Mouse (Mus musculus) heart, postnatal 25 days (tissue): ENCODE data around the gene Gm1604a. TPM values are rescaled to one million over a fixed set of nuclear protein-coding genes. Genes with fewer than 3 reads are reported as not detected.
"Not testable (repeated sequence)": the region's sequence is repeated elsewhere in the genome, so short reads cannot be mapped to it uniquely, and the experiment has no call there.

Experiments
- DNase-seq: peaks from one replicate; pipeline ENCODE4 v3.0.0; 2022; ENCODE audit warnings: low spot score
- intact Hi-C: fragments of 180-260 bp; cut with DNase I; formaldehyde crosslinking; loops from one replicate; pipeline ENCODE4 v1.15.1; 2025
- total RNA-seq, 2 experiments: library from RNA; stranded (reverse); gene quantifications; 2 replicates each; pipeline ENCODE4 v1.2.3; 2021

The Gm1604a gene
- total RNA-seq, 2 experiments from 2014 or later, result not detected

DNA sequence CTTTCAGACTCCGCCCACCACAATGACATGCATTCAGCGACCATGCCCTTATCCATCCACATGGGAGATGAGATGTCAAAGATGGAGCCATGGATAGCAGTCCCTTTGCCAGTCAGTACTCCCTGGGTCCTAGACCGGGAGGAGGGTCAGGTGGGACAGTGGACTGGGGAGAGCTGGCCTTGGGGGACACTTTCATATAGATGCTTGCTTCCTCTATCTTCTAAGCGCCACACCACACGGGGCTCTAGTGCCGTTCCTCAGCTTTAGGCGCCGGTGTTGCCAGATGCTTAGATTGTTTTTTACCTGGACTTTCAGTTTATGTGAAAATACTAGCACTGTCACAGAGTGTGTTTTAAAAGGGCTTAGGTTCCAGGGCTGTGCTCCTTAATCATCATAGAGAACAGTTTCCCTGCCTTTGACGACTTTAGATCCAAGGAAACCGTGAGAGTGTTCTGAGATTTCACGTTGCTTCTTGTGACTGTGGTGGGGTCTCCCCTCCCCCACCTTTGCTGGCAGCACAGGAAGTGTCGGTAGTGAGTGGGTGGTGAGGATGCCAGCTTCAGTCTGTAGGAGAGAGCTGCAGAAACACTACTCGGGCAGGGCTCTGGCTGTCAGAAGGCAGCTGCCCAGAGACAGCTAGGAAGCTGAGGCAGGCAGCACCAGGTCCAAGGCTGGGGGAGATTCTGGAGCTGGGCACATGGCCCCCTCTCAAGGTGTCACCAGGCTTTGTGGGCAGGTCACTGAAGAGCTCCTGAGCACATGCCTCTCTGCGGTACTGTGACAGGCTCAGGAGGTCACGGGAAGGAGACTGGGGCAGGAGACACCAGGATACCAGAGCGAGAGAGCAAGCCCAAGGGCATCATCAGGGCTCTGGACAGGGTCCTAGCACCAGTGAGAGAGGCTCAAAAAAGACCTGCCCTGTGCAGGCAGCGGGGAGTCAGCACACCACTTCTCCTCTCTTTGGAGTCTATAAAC lies 8.1 kb downstream of the Gm1604a start:
- intact Hi-C loops, DNase-seq: not testable (repeated sequence)

- intact Hi-C loops, DNase-seq: not testable (repeated sequence)
Measured at GRCm38 (mm10) chr17:7068997-7069539, 43.7 kb downstream of the Gm1604a start.

GRCm38 (mm10) chr17:7069561-7070240 lies 44.3 kb downstream of the Gm1604a start:
- intact Hi-C loops, DNase-seq: not testable (repeated sequence)

- intact Hi-C loops, DNase-seq: not testable (repeated sequence)
Measured at GRCm38 (mm10) chr17:7074494-7074893, 49.1 kb downstream of the Gm1604a start.

- DNase-seq, intact Hi-C loops: not testable (repeated sequence)
Measured at GRCm38 (mm10) chr17:7075519-7075918, 50.2 kb downstream of the Gm1604a start.

DNA sequence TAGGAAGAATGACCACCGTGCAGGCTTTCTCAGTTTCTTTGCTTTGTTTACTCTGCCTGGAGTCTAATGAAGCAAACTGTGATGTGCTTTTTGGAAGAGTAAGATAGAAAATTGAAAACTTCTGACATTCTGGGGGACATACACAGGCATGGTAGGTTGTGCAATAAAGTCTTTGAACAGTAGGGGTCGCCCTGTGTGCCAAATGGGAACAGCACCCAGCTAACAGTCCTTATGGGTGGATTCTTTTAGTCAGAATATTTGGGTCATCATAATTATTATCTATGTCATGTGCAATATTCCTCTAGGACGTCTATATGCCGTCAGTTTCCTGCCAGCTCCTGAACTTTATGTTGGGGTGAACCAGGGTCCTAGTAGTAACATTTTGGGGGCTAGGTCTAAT lies 54.2 kb downstream of the Gm1604a start:
- intact Hi-C loops, DNase-seq: not testable (repeated sequence)

DNA sequence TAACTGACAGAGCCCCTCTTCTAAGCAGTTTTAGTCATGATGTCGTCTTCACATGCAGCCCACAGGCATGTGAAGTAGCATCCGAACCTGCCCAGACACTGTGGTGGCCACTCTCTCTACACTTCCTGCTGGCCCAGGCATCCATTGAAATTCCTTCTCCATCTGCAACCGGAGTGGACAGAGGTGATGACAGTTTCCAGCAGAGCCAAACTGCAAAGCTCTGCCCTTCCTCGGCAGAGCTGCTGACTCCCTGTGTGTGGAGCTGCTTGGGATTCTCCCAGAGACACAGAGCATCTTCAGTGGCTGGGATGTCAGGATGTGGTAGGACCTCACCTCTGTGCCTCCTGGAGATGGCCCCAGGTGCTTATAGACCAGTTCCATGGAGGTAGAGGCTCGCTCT lies 59.2 kb downstream of the Gm1604a start:
- intact Hi-C loops, result not testable (repeated sequence)

GRCm38 (mm10) chr17:7085469-7086168 lies 60.3 kb downstream of the Gm1604a start:
- DNase-seq, intact Hi-C loops: not testable (repeated sequence)

More for the DNA sequence above, 59.2 kb downstream of the Gm1604a start:
- DNase-seq, result not testable (repeated sequence)

DNA sequence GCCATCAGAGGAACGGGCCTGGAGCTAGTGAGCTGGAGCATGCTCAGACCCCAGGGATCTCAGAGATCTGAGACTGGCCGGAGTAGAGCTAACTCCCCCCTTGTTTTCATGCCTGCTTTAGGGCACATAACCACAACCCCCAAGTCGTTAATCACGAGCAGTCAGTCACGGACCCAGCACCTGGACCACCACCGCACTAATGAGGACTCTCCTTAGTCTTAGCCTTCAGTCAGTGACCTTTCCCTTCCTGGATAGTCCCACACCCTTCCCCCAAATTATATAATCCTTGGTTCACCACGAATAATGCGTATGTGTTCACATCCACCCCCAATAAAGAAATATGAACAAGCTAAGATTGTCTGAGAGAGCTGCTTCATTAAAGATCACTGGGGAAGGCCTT lies 61.5 kb downstream of the Gm1604a start:
- not testable (repeated sequence) for DNase-seq

DNA sequence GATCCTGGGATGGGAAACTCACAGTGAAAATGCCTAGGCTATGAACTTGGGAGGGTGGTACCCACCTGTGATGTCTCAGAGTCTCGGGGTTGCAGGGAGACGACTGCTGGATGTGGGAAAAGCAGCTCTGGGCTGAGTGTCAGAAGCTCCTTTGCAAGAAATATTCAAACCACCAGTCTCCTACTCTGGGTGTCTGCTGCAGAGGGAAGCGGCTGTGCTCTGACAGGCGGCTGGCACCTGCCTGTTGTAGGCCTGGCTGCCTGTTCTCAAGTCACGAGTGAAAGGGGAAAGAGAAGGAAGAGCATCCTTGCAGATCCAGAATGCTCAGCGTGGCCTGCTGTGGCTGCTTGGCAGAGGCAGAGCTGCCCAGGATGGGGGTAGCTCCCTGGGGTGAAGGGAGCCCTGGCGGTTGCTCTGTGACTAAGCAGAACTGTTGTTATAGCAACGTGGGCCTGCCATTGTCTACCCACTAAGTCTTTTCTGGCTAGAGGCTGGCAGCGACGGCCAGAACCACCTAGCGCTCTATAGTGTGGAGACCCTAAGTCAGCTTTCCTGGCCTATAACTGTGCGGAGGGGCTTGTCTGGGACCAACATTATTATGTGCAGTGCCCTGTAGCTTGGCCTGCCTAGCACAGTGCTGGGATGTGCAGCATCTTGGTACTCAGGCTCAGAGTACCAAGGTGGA lies 72.6 kb downstream of the Gm1604a start:
- intact Hi-C loops, DNase-seq: not testable (repeated sequence)

More for the DNA sequence above, 61.5 kb downstream of the Gm1604a start:
- intact Hi-C loops, result not testable (repeated sequence)

DNA sequence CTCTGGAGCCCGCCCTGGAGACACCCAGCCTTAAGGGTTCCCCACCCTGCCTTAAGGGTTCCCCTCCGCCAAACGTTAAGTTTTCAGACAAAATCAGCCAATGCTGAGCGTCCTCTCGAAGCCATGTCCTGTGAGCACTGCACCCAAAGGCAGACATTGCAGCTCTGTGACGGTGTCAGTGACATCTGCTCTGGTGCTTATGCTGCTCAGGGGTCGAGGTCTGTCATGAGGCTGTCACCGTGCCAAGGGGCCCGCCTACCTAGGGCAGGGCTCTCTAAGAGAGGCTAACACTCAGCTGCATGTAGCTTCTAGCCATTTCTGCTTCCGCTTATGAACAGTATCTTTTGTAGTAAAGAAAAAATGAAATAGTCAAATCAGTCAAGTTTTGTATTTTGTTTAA lies 73.7 kb downstream of the Gm1604a start:
- DNase-seq, intact Hi-C loops: not testable (repeated sequence)

DNA sequence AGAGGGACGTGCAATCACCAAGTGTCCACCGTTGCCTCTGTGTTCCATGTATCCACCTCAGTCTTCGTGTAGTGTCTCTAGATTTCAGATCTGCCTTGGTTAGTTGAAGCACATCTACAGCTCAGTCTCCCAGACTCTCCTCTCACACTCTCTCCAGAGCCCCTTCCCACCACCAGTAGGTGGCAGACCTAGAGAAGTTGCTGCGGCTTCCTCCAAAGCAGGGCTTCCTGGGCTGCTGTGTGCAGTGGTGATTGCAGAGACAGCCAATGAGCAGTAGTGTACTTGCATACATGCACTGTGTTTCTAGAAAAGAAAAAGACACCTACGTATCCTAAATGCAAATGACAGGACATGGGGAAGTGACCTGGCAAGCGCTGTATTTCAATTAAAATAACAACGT lies 77.6 kb downstream of the Gm1604a start:
- DNase-seq, intact Hi-C loops: not testable (repeated sequence)

GRCm38 (mm10) chr17:7111658-7112057 lies 86.3 kb downstream of the Gm1604a start:
- intact Hi-C loops, DNase-seq: not testable (repeated sequence)

DNA sequence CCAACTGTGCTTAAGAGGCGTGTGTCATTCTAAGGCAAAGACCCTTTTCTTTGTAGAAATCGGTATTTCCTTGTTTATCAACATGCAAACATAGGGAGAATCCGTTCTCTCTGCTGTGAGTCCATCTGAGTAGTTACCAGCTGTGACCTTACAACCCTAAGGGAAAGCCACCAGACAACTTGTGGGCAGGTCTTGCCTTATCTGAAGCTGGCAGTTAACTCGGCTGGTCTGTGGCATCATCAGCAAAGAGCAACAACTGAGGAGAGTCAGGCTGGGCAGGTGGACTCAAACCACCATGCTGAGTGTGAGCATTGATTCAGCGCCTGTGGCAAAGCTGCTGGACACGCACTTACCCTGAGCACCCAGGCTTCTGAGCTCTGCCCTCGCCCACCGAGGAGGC lies 90.9 kb downstream of the Gm1604a start:
- intact Hi-C loops, DNase-seq: not testable (repeated sequence)

DNA sequence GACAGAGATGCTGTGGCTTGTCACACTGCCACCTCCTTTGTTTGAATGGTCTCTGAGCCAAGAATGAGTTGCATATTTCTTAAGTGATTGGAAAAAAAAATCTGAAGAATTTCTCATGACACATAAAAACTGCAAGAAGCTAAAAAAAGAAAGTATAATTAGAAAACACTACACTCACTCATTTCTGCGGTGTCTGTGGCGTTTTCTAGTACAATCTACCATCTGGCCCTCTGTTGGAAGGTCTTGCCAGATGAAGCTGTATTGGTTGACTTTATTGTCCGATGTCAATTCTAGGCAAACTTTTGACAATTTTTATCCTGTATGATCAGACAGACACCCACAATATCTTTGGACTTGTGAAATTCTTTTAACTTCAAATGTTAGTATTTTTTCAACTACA lies 95.5 kb downstream of the Gm1604a start:
- DNase-seq, intact Hi-C loops: not testable (repeated sequence)

GRCm38 (mm10) chr17:7122554-7122953 lies 97.2 kb downstream of the Gm1604a start:
- intact Hi-C loops, DNase-seq: not testable (repeated sequence)

- intact Hi-C loops, DNase-seq: not testable (repeated sequence)
Measured at GRCm38 (mm10) chr17:7126475-7126874, 101.1 kb downstream of the Gm1604a start.

DNA sequence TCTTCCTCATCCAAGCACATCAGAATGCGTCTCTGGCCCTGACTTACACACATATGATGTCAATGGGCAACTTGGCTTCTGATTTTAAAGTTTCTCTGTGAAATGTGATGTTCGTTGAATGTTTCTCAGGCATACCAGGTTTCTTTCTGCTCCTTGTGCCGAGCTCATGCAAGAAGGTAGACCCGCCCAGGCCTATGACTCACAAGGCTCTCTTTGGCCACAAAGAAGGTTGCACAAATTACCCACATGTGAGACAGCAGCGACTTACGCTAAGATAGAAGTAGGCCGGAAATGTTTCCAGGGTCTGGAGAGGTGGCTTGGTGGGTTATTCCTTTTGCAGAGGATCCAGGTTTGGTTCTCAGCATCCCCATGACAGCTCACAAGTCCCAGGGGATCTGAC lies 108.6 kb downstream of the Gm1604a start:
- intact Hi-C loops, DNase-seq: not testable (repeated sequence)

GRCm38 (mm10) chr17:7135277-7135676 lies 109.9 kb downstream of the Gm1604a start:
- intact Hi-C loops, DNase-seq: not testable (repeated sequence)
